Mouse (Mus musculus) adrenal gland, adult 8-10 months (tissue): ENCODE data around the gene Tacr2. TPM values are rescaled to one million over a fixed set of nuclear protein-coding genes. Genes with fewer than 3 reads are reported as not detected.

Experiments
- DNase-seq: peaks from one replicate; pipeline ENCODE4 v3.0.0; 2022
- total RNA-seq, 4 experiments: library from RNA; stranded (reverse); gene quantifications; 2 replicates each; pipeline ENCODE4 v1.2.4; 2022

Gene Tacr2
- total RNA-seq, 4 experiments from 2014 or later, result 27.8 to 76.4 (median 46.5) TPM

DNA sequence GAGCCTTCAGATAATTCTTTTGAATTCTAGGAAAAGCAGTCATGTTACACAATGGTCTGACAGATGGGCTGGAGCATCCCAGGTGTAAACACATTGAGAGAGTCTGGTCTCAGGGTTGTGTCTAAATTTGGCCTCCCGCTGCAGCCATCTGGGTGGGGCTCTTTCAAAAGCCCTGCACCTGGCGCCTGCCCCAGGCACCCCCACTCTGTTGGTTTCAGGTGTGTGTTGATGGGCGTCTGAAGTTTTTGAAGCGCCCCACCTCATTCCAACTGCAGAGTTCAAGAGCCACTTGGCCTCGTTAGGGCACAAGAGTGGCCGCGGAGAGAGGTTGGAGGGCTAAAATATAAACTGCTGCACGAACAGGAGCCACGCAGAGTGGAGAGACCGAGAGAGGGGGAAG, 9.9 kb upstream of the Tacr2 start:
- DNase-seq, result no peak

GRCm38 (mm10) chr10:62242896-62243295, 9.3 kb upstream of the Tacr2 start:
- DNase-seq, result no peak

DNA sequence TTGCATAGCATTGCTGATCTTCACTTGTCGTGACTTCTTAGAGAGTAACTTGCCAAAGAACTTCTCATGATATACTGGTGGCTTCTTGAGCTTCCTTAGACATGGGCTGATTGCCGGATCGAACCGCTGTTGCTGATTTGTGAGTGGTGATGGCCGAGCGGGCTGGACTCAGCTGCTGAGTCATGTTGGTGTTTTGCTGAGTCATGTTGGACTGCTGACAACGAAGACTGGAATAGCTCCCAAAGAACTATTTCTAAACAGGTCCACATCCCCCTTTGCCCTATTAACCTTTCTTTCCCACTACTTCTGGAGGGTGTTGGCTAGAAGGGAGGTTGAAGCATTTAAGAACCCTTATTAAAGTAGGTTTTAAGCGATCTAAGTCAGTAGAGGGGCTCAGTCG, 8.2 kb upstream of the Tacr2 start:
- no peak for DNase-seq

- no peak for DNase-seq
These were observed 5.1 kb upstream of the Tacr2 start for GRCm38 (mm10) chr10:62247156-62247555.

GRCm38 (mm10) chr10:62247815-62248214, 4.4 kb upstream of the Tacr2 start:
- no peak for DNase-seq

DNA sequence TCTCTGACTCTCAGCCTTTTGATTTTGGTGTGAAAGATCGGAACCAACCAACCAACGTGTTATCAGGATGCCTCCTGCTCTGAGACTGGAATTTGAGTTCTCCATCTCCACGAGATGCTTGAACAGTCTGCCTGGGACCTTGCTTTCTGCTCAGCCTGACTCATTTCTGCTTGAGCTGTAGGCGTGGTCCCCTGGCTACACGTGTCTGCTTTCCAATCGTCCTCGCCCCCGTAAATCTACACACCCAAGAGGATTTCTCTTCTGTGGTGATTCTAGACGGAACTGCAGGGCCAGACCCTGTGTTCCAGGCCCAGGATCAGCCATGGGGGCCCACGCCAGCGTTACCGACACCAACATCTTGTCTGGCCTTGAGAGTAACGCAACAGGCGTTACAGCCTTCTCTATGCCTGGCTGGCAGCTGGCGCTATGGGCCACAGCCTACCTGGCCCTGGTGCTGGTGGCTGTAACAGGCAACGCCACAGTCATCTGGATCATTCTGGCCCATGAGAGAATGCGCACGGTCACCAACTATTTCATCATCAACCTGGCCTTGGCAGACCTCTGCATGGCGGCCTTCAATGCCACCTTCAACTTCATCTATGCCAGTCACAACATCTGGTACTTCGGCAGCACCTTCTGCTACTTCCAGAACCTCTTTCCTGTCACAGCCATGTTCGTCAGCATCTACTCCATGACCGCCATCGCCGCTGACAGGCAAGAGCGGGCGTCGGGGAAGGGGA, 428 bp downstream of the Tacr2 start:
- peak; percentile 64 for DNase-seq

GRCm38 (mm10) chr10:62258298-62258697, 6.1 kb downstream of the Tacr2 start:
- DNase-seq, result no peak

DNA sequence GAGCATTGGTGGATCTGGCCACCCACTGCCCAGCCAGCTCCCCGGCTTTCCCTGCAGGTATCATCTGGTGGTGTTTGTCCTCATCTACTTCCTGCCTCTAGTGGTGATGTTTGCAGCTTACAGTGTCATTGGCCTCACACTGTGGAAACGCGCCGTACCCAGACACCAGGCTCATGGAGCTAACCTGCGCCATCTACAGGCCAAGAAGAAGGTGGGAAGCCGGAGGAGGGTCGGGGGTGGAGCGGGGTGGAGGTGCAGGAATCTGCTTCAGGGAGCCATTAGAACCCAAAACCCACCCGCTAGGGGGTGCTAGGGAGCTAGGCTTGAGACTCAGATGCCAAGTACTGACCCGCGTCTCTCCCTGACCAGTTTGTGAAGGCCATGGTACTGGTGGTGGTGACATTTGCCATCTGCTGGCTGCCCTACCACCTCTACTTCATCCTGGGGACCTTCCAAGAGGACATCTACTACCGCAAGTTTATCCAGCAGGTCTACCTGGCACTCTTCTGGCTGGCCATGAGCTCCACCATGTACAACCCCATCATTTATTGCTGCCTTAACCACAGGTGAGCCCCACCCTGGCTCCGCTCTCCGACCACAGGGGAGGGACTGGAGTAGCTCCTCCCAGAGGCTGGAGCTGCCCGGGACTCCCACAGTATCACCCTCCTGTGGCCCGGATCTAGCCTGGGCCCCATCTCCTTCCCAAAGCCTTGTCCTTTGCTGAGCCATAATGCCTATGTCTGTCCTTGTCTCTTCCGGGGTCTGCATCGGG, 9.1 kb downstream of the Tacr2 start:
- peak; percentile 52 for DNase-seq

GRCm38 (mm10) chr10:62264299-62264698, 12.1 kb downstream of the Tacr2 start:
- DNase-seq, result no peak

DNA sequence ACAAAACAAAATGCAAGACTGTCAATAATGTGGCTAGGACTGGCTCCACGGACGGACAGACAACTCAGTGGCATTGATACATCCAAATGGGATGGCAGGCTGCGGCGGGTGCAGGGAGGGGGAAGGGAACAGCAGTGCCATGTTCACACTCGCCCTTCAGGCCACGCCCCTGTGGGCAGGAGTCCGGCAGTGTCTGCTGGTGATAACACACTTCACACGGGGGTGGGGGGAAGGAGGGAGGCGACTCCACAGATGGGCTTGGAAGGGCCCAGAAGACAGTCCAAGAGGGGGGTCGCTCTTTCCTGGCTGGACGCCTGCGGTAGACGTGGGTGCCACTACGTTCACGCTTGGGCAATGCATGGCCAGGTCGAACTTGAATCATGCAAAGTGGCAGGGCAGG, 17.0 kb downstream of the Tacr2 start:
- no peak for DNase-seq

DNA sequence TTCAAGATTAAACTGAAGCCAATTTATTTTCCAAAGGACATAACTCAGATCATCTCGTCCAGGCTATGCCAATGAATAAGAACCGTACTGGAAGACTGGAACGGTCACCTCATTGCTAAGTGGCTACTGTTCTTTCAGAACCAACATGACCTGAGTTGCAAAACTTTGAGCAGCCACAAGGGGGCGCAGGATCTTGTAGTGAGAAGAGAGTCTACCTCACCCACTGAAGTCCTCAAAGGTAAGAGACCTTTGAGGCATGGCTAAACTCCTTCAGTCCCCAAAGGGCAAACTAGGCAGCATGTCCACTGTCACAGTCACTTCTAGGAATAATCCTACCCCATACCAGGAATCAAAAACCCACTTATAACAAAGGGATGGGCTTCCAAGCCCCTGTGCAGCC, 23.0 kb downstream of the Tacr2 start:
- DNase-seq, result peak; percentile 66

DNA sequence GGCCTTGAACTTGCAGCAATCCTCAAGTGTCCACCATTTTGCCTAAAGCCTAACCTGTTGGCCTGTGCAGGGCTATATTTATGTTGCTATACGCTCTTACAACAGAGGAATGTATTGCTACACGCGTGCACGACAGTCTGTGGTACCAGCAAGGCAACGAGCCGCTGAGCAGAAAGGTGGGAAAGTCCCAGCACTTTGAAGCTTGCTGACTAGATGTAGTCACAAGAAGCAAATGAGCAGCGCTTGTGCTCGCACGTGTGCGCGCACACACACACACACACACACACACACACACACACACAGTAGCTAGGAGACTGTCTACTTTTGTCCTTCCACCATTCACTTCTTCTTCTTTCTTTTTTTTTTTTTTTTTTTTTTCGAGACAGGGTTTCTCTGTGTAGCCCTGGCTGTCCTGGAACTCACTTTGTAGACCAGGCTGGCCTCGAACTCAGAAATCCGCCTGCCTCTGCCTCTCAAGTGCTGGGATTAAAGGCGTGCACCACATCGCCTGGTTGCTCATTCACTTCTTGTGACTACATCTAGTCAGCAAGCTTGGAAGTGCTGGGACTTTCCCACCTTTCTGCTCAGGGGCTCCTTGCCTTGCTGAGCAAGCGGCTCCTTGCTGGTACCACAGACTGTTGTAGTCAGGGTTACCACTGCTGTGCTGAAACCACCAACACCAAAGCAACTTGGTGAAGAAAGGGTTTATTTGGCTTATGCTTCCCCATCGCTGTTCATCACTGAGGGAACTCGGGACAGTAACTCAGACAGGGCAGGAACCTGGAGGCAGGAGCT, 25.5 kb downstream of the Tacr2 start:
- no peak for DNase-seq

DNA sequence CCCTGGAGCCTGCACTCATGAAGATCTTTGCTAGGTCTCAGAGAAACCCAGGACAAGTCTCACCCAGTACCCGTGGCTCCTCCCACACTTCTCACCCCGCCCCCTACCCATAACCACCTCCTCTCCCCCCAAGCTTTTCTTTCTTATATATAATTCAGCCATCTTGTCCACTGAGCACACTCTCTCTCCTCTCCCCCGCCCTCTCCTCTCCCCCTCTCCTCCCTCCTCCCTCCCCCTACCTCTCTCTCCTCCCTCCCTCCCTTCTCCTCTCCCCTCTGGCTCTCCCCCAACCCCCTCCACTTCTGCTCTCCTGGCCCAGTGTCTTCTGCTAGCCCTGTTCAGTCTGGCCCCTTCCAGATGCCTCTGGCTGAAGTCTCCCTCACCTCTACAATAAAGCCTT, 26.8 kb downstream of the Tacr2 start:
- DNase-seq, result no peak

GRCm38 (mm10) chr10:62279671-62280070, 27.4 kb downstream of the Tacr2 start:
- DNase-seq, result no peak

- no peak for DNase-seq
These were observed 30.5 kb downstream of the Tacr2 start for GRCm38 (mm10) chr10:62282782-62283181.

DNA sequence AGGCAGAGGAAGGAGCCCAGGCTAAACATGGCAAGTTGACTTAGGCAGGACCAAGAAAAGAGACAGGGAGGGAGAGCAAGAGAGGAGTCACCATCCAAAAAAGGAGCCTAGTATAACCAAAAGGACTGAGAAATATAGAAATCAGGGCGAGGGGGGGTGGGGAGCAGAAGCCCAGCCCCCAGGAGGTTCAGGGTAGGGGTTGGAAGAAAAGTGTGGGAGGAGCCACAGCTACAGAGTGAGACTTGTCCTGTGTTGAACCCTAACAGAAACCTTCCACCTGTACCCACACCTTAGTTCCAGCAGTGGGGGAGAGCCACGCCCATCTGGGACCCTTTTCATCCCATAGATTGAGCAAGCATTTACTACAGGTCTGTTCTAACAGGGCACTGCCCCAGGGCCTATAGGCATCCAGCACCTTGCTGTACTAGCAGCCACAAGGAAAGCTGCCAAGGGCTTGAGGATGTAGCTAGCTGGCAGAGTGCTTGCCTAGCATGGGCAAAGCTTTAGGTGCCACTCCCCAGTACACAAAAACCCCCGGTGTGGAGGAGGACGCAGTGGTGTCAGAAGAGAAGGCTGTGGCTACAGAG, 31.1 kb downstream of the Tacr2 start:
- no peak for DNase-seq

DNA sequence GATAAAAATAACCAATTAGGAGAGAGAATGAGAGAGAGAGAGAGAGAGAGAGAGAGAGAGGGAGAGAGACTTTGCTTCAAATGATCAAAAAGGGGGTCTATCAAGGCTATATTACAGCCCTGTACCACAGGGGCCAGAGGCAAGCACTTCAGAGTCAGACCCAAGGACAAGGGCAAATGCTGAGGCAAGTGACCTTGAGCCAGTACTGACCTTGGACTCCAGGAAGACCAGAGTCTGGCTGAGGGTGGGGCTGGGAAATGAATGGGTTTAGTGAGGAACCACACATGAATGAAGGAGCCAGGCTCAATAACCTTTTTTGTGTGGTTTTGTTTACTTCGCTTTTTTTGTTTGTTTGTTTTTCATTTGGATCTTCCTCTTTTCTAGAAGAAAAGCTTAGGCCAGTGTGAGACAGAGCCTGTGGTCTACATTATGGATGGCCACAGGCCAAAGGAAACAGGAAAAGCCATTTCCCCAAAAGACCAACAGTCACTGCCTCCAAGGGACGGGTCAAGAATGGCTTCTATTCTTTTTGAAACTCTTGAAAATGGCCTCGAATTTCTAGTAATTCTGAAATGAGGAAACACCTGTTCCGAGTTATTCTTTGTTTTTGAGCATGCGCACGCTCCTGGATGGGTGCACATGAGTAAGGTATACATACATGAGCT, 35.4 kb downstream of the Tacr2 start:
- peak; percentile 21 for DNase-seq

GRCm38 (mm10) chr10:62294112-62294511, 41.9 kb downstream of the Tacr2 start:
- DNase-seq, result no peak

GRCm38 (mm10) chr10:62296086-62296872, 44.0 kb downstream of the Tacr2 start:
- no peak for DNase-seq

DNA sequence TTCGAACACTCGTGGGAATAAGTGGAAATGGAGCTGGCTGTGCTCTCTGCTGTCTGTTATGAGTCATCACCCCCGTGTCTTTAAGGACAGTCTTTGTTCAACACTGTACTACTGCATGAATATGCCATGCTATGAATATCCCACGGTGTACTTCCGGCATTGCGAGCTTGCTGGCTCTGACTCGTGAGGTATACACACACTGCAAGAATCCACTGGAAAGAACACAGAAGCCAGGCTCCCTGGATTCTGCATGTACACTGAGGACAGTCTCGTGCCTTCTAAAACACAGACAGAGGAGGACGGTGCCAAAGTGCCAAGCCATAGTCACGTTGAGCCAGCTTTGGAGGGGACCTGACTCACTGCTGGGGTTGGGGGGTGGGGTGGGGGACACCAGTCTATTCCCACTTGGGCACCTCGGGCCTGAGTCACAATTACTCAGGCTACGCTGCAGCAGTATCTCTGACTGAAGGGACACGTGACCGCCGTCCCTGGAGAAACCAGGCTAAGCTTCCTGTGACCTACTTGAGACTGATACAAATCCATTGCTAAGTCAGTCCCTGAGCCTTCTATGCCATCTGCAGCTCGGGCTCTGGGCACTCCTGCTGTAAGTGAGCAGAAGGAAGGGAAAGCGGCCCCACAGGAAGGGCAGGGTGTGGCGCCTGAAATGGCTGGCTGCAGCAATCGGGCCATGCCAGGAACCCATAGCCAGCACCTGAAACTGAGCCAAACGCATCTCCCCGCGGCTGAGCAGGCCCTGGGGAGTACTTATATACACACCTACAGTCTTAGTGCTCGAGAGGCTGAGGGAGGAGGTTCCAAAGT, 48.0 kb downstream of the Tacr2 start:
- DNase-seq, result peak; percentile 70
